Mouse (Mus musculus) midbrain, embryonic 13.5 days (tissue): Measurements from ENCODE around the gene 4930563M21Rik. TPM values are rescaled to one million over a fixed set of nuclear protein-coding genes. Genes with fewer than 3 reads are reported as not detected.
"Not testable (repeated sequence)": the region's sequence is repeated elsewhere in the genome, so short reads cannot be mapped to it uniquely, and the experiment has no call there.

Experiments
- ATAC-seq: fragments of 200-750 bp; cut with Nextera tagmentation; 2 replicates; pipeline ENCODE4 v1.8.0; 2017; ENCODE audit warnings: mild to moderate bottlenecking, moderate TSS enrichment, moderate library complexity
- H3K27ac ChIP-seq: fragments of 300-500 bp; sonication (generic); 2 replicates; pipeline ENCODE4 v1.5.1; 2015; ENCODE audit warnings: inconsistent platforms, mild to moderate bottlenecking, moderate library complexity
- H3K27me3 ChIP-seq: fragments of 300-500 bp; sonication (generic); 2 replicates; pipeline ENCODE4 v1.6.1; 2015; ENCODE audit warnings: mild to moderate bottlenecking, inconsistent platforms
- H3K36me3 ChIP-seq: fragments of 300-500 bp; sonication (generic); 2 replicates; pipeline ENCODE4 v1.6.1; 2015; ENCODE audit warnings: mild to moderate bottlenecking, inconsistent platforms
- H3K4me1 ChIP-seq: fragments of 300-500 bp; sonication (generic); replicated peaks from 2 replicates; pipeline ENCODE4 v1.6.1; 2015; ENCODE audit warnings: inconsistent platforms
- H3K4me2 ChIP-seq: fragments of 300-500 bp; sonication (generic); replicated peaks from 2 replicates; pipeline ENCODE4 v1.6.1; 2015; ENCODE audit warnings: moderate library complexity, mild to moderate bottlenecking, inconsistent platforms
- H3K4me3 ChIP-seq: fragments of 300-500 bp; sonication (generic); replicated peaks from 2 replicates; pipeline ENCODE4 v1.5.1; 2015; ENCODE audit warnings: mild to moderate bottlenecking, inconsistent platforms
- H3K9ac ChIP-seq: fragments of 300-500 bp; sonication (generic); replicated peaks from 2 replicates; pipeline ENCODE4 v1.6.1; 2015; ENCODE audit warnings: mild to moderate bottlenecking, inconsistent platforms
- H3K9me3 ChIP-seq: fragments of 300-500 bp; sonication (generic); 2 replicates; pipeline ENCODE4 v1.6.1; 2016; ENCODE audit warnings: mild to moderate bottlenecking, inconsistent platforms
- WGBS: fragments of 180-500 bp; shearing (Covaris S2); methylation state at CpG from one replicate; pipeline ENCODE4 v1.1.7; 2015; 5-methylcytosine and 5-hydroxymethylcytosine counted together
- polyA plus RNA-seq: library from polyadenylated mRNA; unstranded; fragments of >200 nt; fragmentation: Nextera tagmentation; extraction: Ambion mirVana; gene quantifications from 2 replicates; pipeline ENCODE4 v1.2.1, GENCODE M21; 2015

4930563M21Rik gene
- not detected in 2 replicates for polyA plus RNA-seq

DNA sequence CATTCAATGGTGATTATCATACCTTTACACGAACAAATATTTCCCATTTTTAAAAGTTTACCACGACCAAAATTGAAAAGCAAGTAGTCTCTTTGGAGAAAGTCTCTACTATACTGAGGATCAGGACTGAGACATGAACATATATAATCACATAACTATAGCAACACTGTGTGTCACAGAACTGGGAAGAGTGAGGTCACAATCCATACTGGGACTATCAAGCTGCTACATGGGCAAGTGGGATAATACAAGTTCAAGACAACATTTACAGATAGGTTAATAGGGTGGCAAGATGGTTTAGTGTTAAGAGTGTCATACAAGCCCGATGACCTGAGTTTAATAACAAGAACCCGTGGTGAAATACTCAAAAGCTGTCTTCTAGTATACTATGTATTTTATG, at the start of gene 4930563M21Rik:
4930563M21Rik (minus strand) TSS at position 101 of the 400 bp plus-strand sequence.
- H3K4me3 ChIP-seq = no peak within 1 kb of the TSS
- no peaks in the 10 kb centered on the region for H3K27me3 ChIP-seq
- H3K36me3 ChIP-seq = no peaks in the 10 kb centered on the region
- H3K4me1 ChIP-seq = no peaks in the 10 kb centered on the region
- H3K9ac ChIP-seq = no peak within 1 kb of the TSS
- ATAC-seq = no peak
- 82% methylated on average over 4 of the region's 4 CpGs for WGBS
- no peak within 1 kb of the TSS for H3K4me2 ChIP-seq
- H3K9me3 ChIP-seq = no peaks in the 10 kb centered on the region
- no peak within 1 kb of the TSS for H3K27ac ChIP-seq

DNA sequence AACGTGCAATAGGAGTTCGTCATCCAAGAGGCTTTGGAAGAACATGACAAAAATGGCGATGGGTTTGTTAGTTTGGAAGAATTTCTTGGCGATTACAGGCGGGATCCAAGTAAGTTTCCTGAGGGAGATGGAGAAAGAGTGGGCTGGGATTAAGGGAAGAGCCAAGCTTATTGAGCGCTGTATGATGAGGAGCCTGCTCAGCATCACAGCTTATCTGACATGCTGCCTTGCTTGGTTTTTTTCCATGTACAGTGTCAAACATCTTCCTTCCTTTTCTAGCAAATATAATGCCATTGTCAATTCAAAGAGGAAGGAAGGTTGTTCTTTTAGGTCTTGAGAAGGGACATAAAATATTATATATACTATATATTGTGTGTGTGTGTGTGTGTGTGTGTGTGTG, 45.8 kb upstream of the 4930563M21Rik start:
- H3K4me1 ChIP-seq = no peaks in the 10 kb centered on the region
- 93% methylated on average over 6 of the region's 6 CpGs for WGBS
- ATAC-seq = no peak
- no peak overlapping the region for H3K9ac ChIP-seq
- no peak overlapping the region for H3K4me2 ChIP-seq
- peaks cover 74% of the 10 kb centered on the region for H3K36me3 ChIP-seq
- H3K9me3 ChIP-seq = no peaks in the 10 kb centered on the region
- H3K4me3 ChIP-seq = no peak overlapping the region
- H3K27me3 ChIP-seq = no peaks in the 10 kb centered on the region
- no peak overlapping the region for H3K27ac ChIP-seq

DNA sequence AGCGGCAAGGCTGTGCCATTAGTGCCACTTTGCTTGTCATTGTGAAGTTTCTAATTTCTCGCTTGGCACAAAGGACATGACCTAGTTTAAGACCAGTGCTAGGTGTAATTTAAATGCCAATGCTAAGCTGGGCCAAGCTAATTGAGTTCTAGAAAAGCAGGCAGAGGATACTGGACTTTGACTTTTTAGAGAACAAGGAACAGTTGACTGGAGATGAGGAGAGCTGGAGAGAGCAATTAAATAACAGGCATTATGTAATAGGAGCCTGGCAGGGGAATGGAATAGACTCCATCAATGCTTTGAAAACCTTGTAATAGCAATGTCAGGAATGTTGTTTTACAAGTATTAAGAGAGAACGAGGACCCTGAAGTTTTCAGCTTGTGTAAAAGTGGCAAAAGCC, 43.4 kb upstream of the 4930563M21Rik start:
- H3K27ac ChIP-seq = no peak overlapping the region
- H3K36me3 ChIP-seq = peaks cover 58% of the 10 kb centered on the region
- H3K4me3 ChIP-seq = no peak overlapping the region
- H3K4me2 ChIP-seq = no peak overlapping the region
- no peaks in the 10 kb centered on the region for H3K9me3 ChIP-seq
- 88% methylated on average over 3 of the region's 3 CpGs for WGBS
- ATAC-seq = no peak
- no peaks in the 10 kb centered on the region for H3K4me1 ChIP-seq
- H3K9ac ChIP-seq = no peak overlapping the region
- H3K27me3 ChIP-seq = no peaks in the 10 kb centered on the region

DNA sequence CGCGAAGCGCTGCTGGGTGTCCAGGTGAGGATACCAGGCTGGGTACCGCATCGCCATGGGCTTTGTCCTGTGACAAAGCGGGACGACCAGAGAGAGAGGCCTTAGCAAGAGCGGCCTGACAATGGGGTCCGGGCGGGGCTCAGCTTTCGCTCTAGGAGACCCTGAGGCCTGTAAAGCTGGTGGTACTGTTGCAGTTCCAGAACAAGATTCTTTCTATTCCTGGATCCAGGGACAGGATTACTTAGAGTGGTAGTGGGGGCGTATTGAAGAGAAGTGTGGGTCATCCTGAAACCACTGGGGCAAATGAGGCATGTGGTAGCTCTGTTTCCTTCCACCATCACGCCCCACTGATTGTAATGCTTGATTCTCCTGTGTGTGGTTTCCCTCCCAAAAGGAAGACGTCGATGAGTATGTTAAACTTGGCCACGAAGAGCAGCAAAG, 31.9 kb upstream of the 4930563M21Rik start:
- Histone ChIP-seq H3K36me3 (peaks cover 20% of the 10 kb centered on the region), H3K4me2 (peak overlapping the region; percentile 68), H3K27me3 (no peaks in the 10 kb centered on the region), H3K4me1 (peaks cover 23% of the 10 kb centered on the region), H3K9me3 (no peaks in the 10 kb centered on the region), H3K27ac (peak overlapping the region; percentile 96), H3K4me3 (peak overlapping the region; percentile 77), H3K9ac (peak overlapping the region; percentile 93)
- ATAC-seq = no peak
- WGBS = 0% methylated on average over 16 of the region's 16 CpGs

DNA sequence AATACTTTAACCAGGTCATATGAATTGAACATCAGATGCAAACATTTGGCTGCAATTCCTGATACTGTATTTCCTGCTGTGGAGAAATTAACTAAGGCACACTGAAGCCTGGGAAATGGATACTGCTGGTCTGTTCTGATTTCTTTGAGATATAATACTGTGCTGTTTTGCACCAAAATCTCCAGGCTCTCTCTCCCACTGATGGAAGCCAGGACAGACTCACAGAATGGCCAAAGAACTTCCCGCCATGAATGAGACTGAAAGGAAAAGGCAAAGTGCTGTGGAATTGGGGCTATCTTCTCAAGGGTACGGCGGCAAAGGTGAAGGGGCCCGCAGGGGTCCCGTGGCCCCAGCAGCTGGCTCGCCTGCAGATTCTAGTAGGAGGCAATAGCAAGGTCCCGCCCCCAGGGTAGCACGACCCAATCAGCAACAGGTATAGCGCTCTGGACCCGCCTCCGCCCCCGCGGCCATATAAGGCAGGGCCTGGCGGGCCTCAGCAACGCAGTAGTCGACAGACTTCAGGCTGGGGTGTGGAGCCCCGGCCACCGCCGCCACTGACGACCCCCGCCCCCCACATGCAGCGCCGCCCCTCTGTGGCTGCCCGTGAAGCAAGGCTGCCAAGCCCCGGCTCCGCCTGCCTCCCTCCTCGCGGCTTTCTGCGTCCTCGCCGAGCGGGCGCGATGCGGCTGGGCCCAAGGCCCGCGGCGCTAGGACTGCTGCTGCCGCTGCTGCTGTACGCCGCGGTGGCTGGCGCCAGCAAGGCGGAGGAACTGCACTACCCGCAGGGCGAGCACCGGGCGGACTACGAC, 31.2 kb upstream of the 4930563M21Rik start, which contains the start of gene Rcn2:
Rcn2 (plus strand) TSS at position 474 of the 809 bp plus-strand sequence.
- peak; percentile 100 for ATAC-seq
- H3K27ac ChIP-seq = peak within 1 kb of the TSS; percentile 96
- peak within 1 kb of the TSS; percentile 93 for H3K9ac ChIP-seq
- H3K9me3 ChIP-seq = no peaks in the 10 kb centered on the region
- peaks cover 23% of the 10 kb centered on the region for H3K4me1 ChIP-seq
- peaks cover 20% of the 10 kb centered on the region for H3K36me3 ChIP-seq
- whole genome bisulfite sequencing = under 1% methylated on average over 41 of the region's 49 CpGs
- H3K4me2 ChIP-seq = peak within 1 kb of the TSS; percentile 68
- no peaks in the 10 kb centered on the region for H3K27me3 ChIP-seq
- peak within 1 kb of the TSS; percentile 77 for H3K4me3 ChIP-seq

DNA sequence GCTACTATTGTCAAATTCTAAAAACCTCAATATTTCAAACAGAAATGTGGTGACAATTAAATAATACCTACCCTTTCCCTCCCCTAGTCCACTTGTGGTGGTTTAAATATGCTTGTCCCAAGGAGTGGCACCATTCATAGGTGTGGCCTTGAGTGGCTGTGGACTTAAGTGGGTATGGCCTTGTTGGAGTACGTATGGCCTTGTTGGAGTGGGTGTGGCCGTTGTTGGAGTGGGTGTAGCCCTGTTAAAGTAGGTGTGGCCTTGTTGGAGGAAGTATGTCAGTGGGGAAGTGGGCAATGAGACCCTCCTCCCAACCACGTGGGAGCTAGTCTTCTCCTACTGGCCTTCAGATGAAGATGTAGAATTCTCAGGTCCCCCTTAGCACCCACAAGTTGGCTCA, 21.9 kb upstream of the 4930563M21Rik start:
- no peak for ATAC-seq
- Histone ChIP-seq H3K9ac (no peak overlapping the region), H3K4me1 (no peaks in the 10 kb centered on the region), H3K4me3 (no peak overlapping the region), H3K36me3 (no peaks in the 10 kb centered on the region), H3K27me3 (no peaks in the 10 kb centered on the region), H3K27ac (no peak overlapping the region), H3K9me3 (no peaks in the 10 kb centered on the region), H3K4me2 (no peak overlapping the region)
- WGBS = 77% methylated on average over 3 of the region's 3 CpGs

DNA sequence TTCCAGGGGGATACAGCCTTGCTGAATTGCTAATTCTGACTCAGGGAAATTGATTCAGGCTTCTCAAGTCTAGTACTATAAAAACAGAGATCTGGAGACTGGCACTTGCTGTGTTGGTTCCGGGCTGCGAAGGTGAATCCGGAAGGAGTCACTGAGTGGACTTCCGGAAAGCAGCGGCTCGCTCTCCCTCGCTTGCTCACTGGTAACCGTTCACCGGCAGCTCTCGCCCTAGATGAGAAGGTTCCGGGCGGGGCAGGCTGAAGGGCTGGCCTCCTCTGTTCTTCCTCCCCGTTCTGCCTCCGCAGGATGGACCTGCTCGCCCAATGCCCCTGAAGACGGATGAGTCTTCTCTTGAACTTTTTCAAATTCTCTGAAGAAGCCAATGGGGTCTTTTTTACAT, 16.9 kb upstream of the 4930563M21Rik start:
- Histone ChIP-seq H3K9ac (no peak overlapping the region), H3K36me3 (no peaks in the 10 kb centered on the region), H3K4me1 (no peaks in the 10 kb centered on the region), H3K4me3 (no peak overlapping the region), H3K9me3 (no peaks in the 10 kb centered on the region), H3K27ac (no peak overlapping the region), H3K4me2 (no peak overlapping the region), H3K27me3 (no peaks in the 10 kb centered on the region)
- ATAC-seq = no peak
- WGBS = 90% methylated on average over 16 of the region's 16 CpGs

DNA sequence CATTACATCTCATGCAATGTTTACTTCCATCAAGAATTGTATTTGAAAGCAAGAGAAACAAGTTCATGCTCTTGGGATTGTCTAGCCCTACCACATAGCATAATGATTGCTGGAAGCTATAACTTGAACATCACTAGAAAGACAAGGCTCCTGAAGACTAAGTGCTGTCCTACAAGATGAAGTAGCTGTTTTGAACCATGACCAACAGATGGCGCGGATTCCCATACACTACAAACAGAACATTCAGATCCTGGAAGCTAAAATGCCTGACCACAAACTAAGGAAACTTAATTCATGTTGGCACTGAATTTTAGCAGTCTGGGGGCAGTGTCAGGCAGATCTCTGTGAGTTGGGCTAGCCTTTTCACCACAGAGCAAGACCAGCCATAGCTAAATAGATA, 14.4 kb upstream of the 4930563M21Rik start:
- no peak overlapping the region for H3K4me3 ChIP-seq
- no peaks in the 10 kb centered on the region for H3K27me3 ChIP-seq

DNA sequence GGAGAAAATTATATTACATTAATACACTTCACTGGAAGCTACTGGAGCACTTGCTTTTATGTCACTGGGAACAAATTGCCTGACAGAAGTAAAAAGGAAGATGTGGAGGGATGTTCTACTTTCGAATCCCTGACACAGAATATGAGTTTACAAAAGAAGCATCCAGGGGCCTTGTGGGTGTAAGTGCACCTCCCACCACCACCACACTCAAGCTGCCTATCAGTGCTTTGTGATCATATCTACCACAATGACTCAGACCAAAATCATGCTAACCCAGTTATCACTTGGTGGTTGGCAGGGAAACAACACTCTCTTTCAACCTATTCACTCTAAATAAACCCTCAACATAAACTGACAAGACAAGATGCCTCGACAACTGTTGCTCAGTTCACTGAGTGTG, 5.7 kb downstream of the 4930563M21Rik start:
- 25% methylated on average over 1 of the region's 2 CpGs for WGBS
- not testable (repeated sequence) for H3K27me3 ChIP-seq, H3K4me3 ChIP-seq, H3K9ac ChIP-seq, H3K4me1 ChIP-seq, H3K4me2 ChIP-seq, ATAC-seq, H3K27ac ChIP-seq, H3K36me3 ChIP-seq, H3K9me3 ChIP-seq

More for the DNA sequence above, 14.4 kb upstream of the 4930563M21Rik start:
- no peak overlapping the region for H3K27ac ChIP-seq
- H3K36me3 ChIP-seq = no peaks in the 10 kb centered on the region
- H3K9me3 ChIP-seq = no peaks in the 10 kb centered on the region
- no peak overlapping the region for H3K4me2 ChIP-seq
- 45% methylated on average over 2 of the region's 2 CpGs for WGBS
- no peaks in the 10 kb centered on the region for H3K4me1 ChIP-seq
- ATAC-seq = no peak
- no peak overlapping the region for H3K9ac ChIP-seq

DNA sequence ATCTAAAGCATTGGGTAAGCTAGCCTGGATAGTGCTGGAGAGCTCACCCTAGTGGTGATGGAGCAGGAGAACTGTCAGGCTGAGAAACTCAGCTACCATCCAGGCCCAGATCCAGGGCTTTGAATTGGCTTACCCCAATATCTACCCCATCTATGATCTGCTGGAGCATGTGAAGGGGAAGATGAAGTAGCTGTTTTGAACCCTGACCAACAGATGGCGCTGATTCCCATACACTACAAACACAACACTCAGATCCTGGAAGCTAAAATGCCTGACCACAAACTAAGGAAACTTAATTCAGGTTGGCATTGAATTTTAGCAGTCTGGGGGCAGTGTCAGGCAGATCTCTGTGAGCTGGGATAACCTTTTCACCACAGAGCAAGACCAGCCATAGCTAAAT, 63.5 kb downstream of the 4930563M21Rik start:
- H3K9me3 ChIP-seq = no peaks in the 10 kb centered on the region
- H3K4me3 ChIP-seq = no peak overlapping the region
- no peak overlapping the region for H3K27ac ChIP-seq
- ATAC-seq = no peak
- no peak overlapping the region for H3K4me2 ChIP-seq
- no peak overlapping the region for H3K9ac ChIP-seq
- H3K27me3 ChIP-seq = no peaks in the 10 kb centered on the region
- H3K4me1 ChIP-seq = no peaks in the 10 kb centered on the region
- WGBS = 26% methylated on average over 1 of the region's 1 CpGs
- H3K36me3 ChIP-seq = no peaks in the 10 kb centered on the region

DNA sequence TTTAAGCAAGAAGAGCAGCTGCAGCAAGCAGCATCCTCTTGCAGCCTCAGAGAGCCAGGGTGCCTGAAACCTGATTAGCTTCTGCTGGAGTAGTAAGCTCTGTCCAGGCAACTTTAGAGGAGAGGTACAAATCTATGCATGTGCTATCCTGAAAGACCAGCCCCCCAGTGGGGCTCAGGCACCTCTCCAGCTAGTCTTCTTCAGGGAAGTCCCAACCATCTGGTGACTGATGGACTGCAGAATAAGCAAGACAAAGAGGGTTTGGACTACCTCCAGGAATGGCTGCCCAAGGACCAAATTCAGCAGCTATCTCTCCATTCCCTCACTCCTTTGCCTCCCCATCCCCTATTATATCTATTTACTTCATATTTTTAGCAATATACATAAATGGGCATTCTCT, 69.0 kb downstream of the 4930563M21Rik start:
- no peaks in the 10 kb centered on the region for H3K36me3 ChIP-seq
- H3K4me2 ChIP-seq = no peak overlapping the region
- no peak overlapping the region for H3K27ac ChIP-seq
- no peak overlapping the region for H3K9ac ChIP-seq
- no peak overlapping the region for H3K4me3 ChIP-seq
- H3K9me3 ChIP-seq = no peaks in the 10 kb centered on the region
- H3K27me3 ChIP-seq = no peaks in the 10 kb centered on the region
- H3K4me1 ChIP-seq = peaks cover 20% of the 10 kb centered on the region
- no peak for ATAC-seq

DNA sequence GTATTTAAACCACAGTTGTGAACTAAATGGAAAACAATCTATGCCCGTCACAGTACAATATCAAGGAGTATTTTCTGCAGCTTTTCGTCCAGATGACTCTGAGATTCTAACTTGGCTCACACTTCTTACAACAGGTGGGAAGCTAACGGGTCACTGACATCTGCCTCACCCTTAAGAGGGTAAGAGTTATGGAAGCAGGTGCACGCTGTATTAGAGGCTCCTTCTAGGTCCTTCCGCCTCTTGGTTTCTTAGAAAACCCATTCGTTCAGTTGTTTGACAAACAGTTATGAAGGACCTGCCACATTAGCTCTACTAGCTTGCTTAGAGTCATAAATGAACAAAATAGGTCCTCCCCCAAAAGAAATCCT, 71.7 kb downstream of the 4930563M21Rik start:
- peak overlapping the region; percentile 80; the same call in 1 of the 2 replicates for H3K9ac ChIP-seq
- H3K4me2 ChIP-seq = peak overlapping the region; percentile 60
- H3K36me3 ChIP-seq = no peaks in the 10 kb centered on the region
- no peaks in the 10 kb centered on the region for H3K9me3 ChIP-seq
- no peak overlapping the region for H3K27ac ChIP-seq
- H3K4me1 ChIP-seq = peaks cover 27% of the 10 kb centered on the region
- 66% methylated on average over 6 of the region's 6 CpGs for WGBS
- peak overlapping the region; percentile 73 for H3K4me3 ChIP-seq
- no peaks in the 10 kb centered on the region for H3K27me3 ChIP-seq
- no peak for ATAC-seq
